Mouse (Mus musculus) heart, adult 11 months (tissue): ENCODE results near the gene Bbof1.

Experiments used
- DNase-seq: peaks from one replicate; pipeline ENCODE4 v3.0.0; 2022

The Bbof1 gene

GRCm38 (mm10) chr12:84481251-84481650 lies 72.4 kb downstream of the Bbof1 start:
- DNase-seq, result no peak

DNA sequence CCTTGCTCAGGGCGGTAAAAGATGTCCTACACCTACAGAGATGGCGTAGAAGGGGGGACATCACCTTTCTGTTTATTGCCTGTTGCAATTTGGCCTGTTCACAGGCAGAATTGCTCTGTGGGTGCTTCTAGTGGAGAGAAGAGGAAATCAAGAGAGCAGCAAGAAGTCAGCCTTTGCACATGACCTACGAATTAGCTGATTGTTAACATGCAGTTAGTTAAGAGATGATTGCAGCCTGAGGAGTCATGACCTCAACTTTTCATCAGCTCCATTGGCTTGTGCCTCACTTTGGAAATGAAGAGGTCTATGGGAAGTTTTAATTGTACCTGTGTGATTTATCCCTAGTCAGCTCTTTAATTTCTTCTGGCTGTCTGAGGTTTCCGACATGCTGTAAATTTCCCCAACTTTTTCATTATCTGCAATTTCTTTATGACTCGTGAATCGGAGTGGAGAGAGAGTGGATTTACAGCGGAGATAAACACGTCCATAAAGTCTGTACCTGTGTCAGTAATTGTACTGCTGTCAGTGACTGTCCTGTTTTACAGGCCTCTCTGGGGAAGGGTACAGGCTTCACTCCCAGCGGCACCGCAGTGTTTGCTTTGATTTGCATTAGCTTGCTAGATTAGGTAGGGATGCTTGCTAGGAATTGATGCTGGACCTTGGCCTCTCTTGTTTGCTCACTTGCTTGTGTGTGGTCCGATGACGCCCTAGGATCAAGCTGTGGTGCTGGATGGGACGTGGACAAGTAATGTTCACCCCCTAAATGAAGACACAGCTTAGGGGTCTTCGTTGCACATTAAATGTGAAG lies 74.1 kb downstream of the Bbof1 start:
- DNase-seq, result no peak

- peak; percentile 95 for DNase-seq
Measured at GRCm38 (mm10) chr12:84487324-84488056, 78.6 kb downstream of the Bbof1 start.
